ENCODE assay signal across 22 mouse cellular contexts in the genomic region with DNA sequence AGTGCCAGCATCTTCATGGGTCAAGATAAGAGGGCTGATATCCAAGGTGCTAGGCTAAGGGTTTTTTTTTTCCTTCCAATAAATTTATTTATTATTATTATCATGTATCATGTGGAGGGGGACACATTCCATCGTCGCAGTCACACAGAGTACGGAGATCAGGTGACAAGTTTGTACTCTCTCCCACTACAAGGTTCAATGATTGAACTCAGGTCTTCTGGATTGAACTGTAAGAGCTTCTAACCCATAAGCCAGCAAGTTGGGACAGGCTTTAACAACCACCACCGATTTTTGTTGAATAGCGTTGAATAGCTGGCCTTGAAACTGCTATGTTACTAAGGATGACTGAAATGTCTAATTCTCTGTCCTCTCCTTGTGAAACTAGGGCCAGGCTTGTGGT. TPM values are rescaled to one million over a fixed set of nuclear protein-coding genes. Genes with fewer than 3 reads are reported as not detected.
"Had no signal": no experiment of that assay in that cellular context is flagged by ENCODE, and none has a peak within 500 bp of the region (broad histone marks: within the 10 kb centered on the region; RNA-seq: fewer than 3 reads in every experiment).

No protein-coding gene starts in this region.

- H3K9ac ChIP-seq: hindbrain, embryonic 12.5 days; intestine, embryonic 15.5 days; limb, embryonic 12.5 days; liver, embryonic 13.5 days had no signal

- H3K27ac ChIP-seq: heart, embryonic 10.5 days; hindbrain, embryonic 10.5 days; hindbrain, embryonic 12.5 days; hindbrain, embryonic 14.5 days; intestine, embryonic 15.5 days; layer of hippocampus, adult 2 months; left cerebral cortex, adult 2 months; limb, embryonic 12.5 days; liver, embryonic 13.5 days had no signal

- DNase-seq: gastrocnemius, adult 2 months; gastrocnemius, postnatal 10 days; gastrocnemius, postnatal 25 days; heart, adult 18-20 months; heart, postnatal 10 days; heart, postnatal 4 days; kidney, adult 18-20 months; liver, embryonic 13.5 days; lung, adult 2 months had no signal

- ATAC-seq: hindbrain, embryonic 16.5 days; inflammation-experienced regulatory T-cells, adult 6 months; intestine, embryonic 15.5 days; intestine, postnatal 0 days had no signal

- H3K9me3 ChIP-seq: heart, embryonic 10.5 days; heart, embryonic 12.5 days; hindbrain, embryonic 10.5 days; hindbrain, embryonic 12.5 days; intestine, embryonic 15.5 days; limb, embryonic 10.5 days; limb, embryonic 12.5 days; liver, embryonic 13.5 days had no signal

- H3K36me3 ChIP-seq: intestine, embryonic 15.5 days had no signal

- H3K4me3 ChIP-seq: gastrocnemius, adult 2 months; left cerebral cortex, adult 2 months had no signal

RNA-seq across cellular contexts. Expression of gene Hsd17b1, which starts 2.2 kb away (rescaled TPM):
- total RNA-seq: gastrocnemius, postnatal 25 days; heart, postnatal 4 days had no signal
- polyA plus RNA-seq: heart, embryonic 10.5 days; heart, embryonic 12.5 days; hindbrain, embryonic 14.5 days; intestine, embryonic 15.5 days; limb, embryonic 10.5 days; limb, embryonic 12.5 days had no signal
